Mouse (Mus musculus) mature B cell (primary cell): ENCODE data around the gene Zfp248.

Source experiments
- in situ Hi-C: fragments of 300-500 bp; cut with MboI; formaldehyde crosslinking; loops from 2 replicates; pipeline ENCODE4 v1.14.3; 2019

Zfp248 gene

DNA sequence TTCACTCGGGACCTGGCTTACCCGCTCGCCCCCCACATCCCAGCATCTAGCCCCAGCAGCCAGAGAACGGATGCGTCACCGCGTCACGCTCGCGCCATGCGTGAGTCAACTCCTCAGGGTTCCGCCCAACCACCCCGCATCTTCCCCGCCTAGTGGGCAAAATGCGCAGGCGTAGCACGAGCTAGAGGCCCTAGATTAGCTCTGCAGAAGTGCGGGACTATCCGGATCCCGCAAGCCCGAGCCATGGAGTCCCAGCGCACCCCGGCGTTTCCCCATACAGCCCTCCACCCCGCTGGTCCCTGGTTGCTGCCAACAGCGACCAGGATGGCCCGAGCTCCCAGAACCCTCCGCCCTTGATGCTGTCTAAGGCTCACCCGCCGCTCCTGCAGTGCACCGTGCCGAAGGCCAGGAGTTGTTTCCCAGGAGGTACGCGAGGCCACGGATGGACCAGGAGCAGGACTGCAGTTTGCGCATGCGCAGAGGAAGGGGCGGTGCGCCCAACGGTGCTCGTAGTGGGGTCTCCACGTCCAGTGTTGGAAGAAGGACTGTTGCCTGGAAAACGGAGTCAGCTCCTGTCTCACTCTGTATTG lies at the start of gene Zfp248:
TSS of gene Zfp248 (minus strand) at position 487 of the 590 bp plus-strand sequence.
- in situ Hi-C loops, result no loop called here

GRCm38 (mm10) chr6:118499010-118499409 lies 43.7 kb upstream of the Zfp248 start:
- in situ Hi-C loops, result no loop called here

DNA sequence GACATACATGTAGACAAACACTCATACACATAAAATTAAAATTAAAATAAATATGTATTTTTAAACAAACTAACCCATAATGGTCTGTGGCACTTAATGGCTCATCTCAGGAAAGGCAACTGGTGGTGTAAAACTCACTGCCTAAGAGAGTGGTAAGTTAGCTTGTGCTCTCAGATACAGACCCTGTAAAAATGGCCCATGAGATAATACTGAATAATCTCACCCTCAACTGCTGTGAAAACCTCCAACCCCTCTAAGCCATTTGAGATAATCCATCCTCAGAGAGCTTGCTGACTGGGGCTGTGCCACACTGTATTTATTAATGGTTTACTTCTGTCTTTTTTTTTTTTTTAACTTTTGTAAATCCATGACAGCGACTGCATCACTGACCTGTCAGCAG lies 26.8 kb upstream of the Zfp248 start:
- in situ Hi-C loops, result no loop called here

DNA sequence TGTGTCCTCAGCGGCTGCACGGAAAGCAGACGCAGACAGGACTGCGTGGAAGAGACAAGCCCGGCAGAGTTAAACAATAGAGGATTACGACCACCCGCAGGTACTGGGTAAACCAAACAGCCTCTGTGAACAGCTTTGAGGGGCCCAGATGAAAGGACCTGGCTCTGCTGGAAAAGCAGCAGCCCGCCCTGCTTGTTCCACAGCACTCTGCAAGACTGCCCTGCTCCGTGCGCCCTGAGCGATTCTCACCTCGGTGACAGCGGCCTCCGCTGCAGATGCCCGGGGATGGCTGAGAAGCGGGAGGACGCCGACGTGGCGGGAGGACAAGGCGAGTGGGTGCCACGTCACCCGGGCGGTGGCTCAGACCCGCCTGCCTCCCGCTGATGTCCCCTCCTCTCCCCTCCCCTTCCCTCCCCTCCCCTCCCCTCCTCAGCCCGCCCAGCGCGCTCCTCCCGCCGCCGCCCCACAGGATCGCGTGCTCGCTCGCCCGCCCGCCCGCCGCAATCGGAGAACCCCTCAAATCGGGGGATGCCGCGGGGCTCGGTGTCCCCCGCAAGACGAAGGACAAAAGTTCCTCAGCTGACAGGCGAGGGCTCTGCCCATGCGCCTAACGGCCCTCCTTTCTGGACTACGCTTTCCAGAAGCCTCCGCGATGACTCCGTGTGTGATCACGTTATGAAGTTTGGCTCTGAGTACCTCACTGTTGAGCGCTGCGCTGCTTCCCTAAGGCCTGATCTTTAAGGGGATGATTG lies 23.8 kb upstream of the Zfp248 start, which contains the start of gene Zfp9:
TSS of gene Zfp9 (minus strand) at position 364 of the 752 bp plus-strand sequence.
- in situ Hi-C loops, result no loop called here

GRCm38 (mm10) chr6:118477875-118478785 lies 22.8 kb upstream of the Zfp248 start:
- in situ Hi-C loops, result no loop called here

GRCm38 (mm10) chr6:118462069-118462705 lies 6.9 kb upstream of the Zfp248 start:
- in situ Hi-C loops, result no loop called here

GRCm38 (mm10) chr6:118457726-118458125 lies 2.4 kb upstream of the Zfp248 start:
- in situ Hi-C loops, result no loop called here

- in situ Hi-C loops, result no loop called here
Observed at GRCm38 (mm10) chr6:118454452-118454851, 876 bp downstream of the Zfp248 start.

GRCm38 (mm10) chr6:118431502-118431901 lies 23.8 kb downstream of the Zfp248 start:
- in situ Hi-C loops, result no loop called here

DNA sequence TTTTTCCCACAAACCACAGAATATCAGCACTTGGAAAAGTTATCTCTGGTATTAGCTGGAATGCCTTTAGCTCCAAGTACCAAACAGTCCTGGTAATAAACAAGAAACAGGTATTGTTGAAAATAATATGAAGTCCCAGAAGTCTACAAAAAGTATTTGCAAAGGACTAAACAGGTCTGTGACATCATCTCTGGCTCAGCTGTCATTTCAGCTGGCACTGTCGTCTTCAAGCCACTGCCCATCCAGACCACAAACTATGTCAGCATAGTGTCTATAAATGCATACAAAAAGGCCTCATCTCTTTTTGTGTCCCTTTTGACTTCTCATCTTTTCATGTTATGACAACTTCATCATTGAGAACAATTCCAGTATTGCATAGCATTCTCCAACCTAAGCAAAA lies 28.7 kb downstream of the Zfp248 start:
- in situ Hi-C loops, result no loop called here

GRCm38 (mm10) chr6:118419050-118419920 lies 36.0 kb downstream of the Zfp248 start, which contains the start of gene Bms1:
Gene Bms1 (minus strand): TSS chr6:118419474.
- in situ Hi-C loops, result no loop called here

DNA sequence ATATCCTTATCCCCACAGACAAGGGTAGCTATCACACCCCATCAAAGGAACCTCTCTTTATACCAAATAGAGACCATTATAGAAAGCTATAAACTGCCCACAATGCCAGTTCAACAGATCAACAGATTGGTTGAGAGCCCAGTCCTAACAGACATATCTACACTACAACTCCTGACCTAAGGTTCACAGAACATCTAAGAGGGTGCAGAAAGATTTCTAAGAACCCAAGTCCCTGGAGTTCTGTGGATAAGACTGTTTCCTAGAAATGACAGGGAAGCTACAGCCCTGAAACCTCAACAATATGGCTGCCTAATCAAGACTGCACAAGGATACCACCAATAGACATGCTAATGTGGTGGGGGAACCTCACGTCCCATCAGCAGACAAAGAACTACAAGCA lies 44.9 kb downstream of the Zfp248 start:
- in situ Hi-C loops, result no loop called here

- in situ Hi-C loops, result no loop called here
Observed at GRCm38 (mm10) chr6:118408510-118408909, 46.8 kb downstream of the Zfp248 start.

- in situ Hi-C loops, result no loop called here
Observed at GRCm38 (mm10) chr6:118406421-118406820, 48.9 kb downstream of the Zfp248 start.

DNA sequence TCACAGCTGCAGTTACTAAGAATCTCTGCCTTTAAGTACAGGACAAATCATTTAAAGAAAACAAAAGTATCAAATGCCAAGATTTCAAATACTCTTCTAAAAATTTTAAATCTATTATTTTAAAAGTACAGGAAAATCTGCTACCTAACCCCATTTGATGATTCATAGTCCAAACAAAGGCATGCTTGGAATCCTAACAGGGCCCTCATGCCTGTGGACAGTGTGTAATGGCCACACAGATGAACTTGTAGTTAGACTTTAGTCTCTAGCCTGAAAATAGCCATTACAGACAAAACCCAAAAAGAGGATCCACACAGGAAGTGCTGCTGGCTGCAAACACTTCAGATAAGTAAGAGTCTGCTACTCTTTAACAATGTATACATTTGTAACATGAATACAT lies 64.6 kb downstream of the Zfp248 start:
- in situ Hi-C loops, result loop anchor here (25.0 kb wide), 1 partner anchor 203 kb away; the partner anchor contains the start of gene Ret

GRCm38 (mm10) chr6:118385962-118386361 lies 69.4 kb downstream of the Zfp248 start:
- in situ Hi-C loops, result loop anchor here (25.0 kb wide), 1 partner anchor 199 kb away; the partner anchor contains the start of gene Ret

DNA sequence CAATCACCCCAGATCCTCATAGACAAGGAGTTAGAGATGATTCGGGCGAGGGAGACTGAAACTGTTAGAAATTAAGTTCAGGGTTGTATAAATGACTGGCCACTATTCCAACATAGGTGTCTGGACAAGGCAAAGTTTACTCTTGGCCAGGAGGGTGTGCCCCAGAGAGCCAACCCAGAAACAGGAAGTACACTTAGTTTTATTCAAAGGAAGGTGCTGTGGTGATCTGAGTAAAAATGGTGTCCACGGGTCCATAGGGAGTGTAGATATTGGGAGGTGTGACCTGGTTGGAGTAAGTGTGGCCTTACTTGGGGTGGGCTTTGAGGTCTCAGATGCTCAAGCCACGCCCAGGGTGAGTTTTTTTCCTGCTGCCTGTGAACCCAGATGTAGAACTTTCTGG lies 74.1 kb downstream of the Zfp248 start:
- in situ Hi-C loops, result loop anchor here (25.0 kb wide), 1 partner anchor 194 kb away; the partner anchor contains the start of gene Ret

- in situ Hi-C loops, result loop anchor here (25.0 kb wide), 1 partner anchor 193 kb away; the partner anchor contains the start of gene Ret
Observed at GRCm38 (mm10) chr6:118380630-118381029, 74.7 kb downstream of the Zfp248 start.

- in situ Hi-C loops, result loop anchor here (25.0 kb wide), 1 partner anchor 192 kb away; the partner anchor contains the start of gene Ret
Observed at GRCm38 (mm10) chr6:118379451-118380167, 75.7 kb downstream of the Zfp248 start.

GRCm38 (mm10) chr6:118377611-118378010 lies 77.7 kb downstream of the Zfp248 start:
- in situ Hi-C loops, result loop anchor here (25.0 kb wide), 1 partner anchor 190 kb away; the partner anchor contains the start of gene Ret
